Mouse (Mus musculus) urinary bladder, postnatal 14 days (tissue): ENCODE data around the gene Hist1h3d.
"Not testable (repeated sequence)": the region's sequence is repeated elsewhere in the genome, so short reads cannot be mapped to it uniquely, and the experiment has no call there.

Experiments
- DNase-seq: peaks from one replicate; pipeline ENCODE4 v3.0.0; 2021; ENCODE audit warnings: low spot score

The Hist1h3d gene

GRCm38 (mm10) chr13:23575271-23575851 lies at the start of gene Hist1h3d:
Hist1h3d (plus strand) TSS chr13:23575763.
- DNase-seq: peak; percentile 31

DNA sequence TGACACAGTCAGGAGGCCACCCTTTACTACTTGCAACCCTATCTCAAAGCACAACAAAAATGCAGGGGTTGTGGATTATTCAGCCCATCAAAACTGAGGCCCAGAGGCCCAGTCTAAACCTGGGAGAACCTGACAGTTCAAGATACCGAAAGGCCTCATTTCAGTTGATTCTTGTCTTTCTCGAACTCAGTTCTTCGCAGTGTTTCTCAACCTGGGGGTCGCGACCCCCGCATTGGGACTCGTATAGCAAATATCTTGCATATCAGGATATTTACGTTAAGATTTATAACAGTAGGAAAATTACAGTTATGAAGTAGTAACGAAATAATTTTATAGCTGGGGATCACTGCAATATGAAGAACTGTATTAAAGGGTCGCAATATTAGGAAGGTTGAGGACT lies 49.7 kb upstream of the Hist1h3d start:
- no peak for DNase-seq

GRCm38 (mm10) chr13:23526312-23526711 lies 49.3 kb upstream of the Hist1h3d start:
- DNase-seq: peak; percentile 92

- DNase-seq: no peak
Observed at GRCm38 (mm10) chr13:23529005-23529404, 46.6 kb upstream of the Hist1h3d start.

DNA sequence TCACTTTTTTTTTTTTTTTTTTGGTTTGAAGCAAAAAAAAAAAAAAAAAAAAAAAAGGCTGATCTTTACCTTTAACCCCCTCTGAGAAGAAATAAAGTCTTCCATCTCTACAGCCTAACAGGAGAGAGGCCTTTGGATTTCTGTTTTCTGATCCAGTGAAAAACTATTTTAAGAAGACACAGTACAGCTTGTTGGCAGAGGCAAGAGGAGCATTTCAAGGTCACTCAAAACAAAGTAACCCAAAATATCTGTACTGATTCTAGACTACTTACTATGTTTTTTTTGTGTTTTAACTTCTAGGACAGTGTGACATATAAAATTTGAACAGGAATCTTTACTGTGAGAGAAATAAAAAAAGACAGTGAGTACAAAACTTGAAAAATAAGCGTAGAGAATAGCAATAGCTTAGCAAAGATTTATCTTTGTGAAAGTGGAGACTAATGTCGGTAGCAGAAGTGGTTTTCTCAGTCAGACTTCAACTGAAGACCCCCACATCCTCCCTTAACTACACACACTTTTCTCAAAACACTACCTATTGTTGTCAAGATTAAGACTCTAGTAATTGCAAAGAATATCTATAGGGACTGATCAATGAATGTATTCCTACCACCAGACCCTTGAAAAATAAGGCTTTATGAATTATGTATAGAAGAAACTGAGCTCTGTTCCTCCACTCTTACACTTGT lies 45.9 kb upstream of the Hist1h3d start:
- DNase-seq: no peak

- DNase-seq: peak; percentile 56
Observed at GRCm38 (mm10) chr13:23530181-23530900, 45.2 kb upstream of the Hist1h3d start.

DNA sequence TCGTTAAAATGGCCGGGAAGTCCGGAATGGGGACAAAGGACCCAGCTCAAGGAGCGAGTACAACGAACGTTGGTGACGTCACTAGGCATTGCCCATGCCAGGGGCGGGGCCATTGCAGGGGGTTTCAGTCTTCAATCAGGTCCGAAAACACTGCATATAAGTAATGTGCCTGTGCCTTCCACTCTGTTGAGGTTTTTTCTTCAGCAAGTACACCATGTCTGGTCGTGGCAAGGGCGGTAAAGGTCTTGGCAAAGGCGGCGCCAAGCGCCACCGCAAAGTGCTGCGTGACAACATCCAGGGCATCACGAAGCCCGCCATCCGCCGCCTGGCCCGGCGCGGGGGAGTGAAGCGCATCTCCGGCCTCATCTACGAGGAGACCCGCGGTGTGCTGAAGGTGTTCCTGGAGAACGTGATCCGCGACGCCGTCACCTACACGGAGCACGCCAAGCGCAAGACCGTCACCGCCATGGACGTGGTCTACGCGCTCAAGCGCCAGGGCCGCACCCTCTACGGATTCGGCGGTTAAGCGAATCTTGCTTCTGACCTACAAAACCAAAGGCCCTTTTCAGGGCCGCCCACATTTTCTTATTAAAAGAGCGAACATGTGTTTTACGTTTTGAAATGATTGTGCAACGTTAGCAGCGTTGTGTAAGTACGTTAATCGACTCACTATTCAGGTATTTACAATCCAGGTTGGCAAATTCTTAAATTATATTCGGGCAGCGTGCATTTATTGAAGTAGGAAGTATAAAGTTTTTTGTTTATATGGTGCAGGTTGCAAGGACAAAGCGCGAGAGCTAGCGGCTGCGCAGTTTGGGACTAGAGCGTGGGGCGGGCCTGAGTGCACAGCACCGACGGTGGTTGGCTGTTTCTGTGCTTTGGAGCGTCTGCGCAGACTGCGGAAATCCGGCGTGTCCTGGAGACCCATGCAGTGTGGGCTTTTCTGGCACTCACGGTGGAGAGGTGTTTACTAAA lies 44.4 kb upstream of the Hist1h3d start, which contains the start of gene Hist1h4h:
TSS of gene Hist1h4h (plus strand) at position 150 of the 975 bp plus-strand sequence.
- DNase-seq: peak; percentile 96

- DNase-seq: no peak
Observed at GRCm38 (mm10) chr13:23532262-23533075, 43.1 kb upstream of the Hist1h3d start.

DNA sequence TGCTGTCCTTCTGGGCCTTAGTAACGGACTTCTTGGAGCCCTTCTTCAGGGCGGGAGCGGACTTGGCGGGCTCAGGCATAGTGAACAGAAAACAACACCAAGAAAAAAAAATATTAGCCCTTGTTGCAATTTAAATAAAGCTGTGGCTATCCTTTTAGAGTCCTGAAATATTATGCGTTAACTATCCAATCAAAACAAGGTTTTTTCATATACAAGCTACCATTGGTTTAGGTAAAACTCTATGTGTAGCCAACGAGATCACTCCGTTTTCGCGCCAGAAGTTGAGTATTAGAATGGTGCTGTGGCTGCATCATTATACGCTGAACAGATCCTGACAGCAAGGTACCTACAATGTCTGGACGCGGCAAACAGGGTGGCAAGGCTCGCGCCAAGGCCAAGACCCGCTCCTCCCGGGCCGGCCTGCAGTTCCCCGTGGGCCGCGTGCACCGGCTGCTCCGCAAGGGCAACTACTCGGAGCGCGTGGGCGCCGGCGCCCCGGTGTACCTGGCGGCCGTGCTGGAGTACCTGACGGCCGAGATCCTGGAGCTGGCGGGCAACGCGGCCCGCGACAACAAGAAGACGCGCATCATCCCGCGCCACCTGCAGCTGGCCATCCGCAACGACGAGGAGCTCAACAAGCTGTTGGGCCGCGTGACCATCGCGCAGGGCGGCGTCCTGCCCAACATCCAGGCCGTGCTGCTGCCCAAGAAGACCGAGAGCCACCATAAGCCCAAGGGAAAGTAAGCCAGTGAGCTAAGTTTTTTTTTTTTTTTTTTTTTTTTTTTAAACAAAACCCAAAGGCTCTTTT lies 41.8 kb upstream of the Hist1h3d start, which contains the start of gene Hist1h2af:
TSS of gene Hist1h2af (plus strand) at position 347 of the 808 bp plus-strand sequence.
- DNase-seq: peak; percentile 74

- DNase-seq: no peak
Observed at GRCm38 (mm10) chr13:23534368-23535131, 41.0 kb upstream of the Hist1h3d start.

DNA sequence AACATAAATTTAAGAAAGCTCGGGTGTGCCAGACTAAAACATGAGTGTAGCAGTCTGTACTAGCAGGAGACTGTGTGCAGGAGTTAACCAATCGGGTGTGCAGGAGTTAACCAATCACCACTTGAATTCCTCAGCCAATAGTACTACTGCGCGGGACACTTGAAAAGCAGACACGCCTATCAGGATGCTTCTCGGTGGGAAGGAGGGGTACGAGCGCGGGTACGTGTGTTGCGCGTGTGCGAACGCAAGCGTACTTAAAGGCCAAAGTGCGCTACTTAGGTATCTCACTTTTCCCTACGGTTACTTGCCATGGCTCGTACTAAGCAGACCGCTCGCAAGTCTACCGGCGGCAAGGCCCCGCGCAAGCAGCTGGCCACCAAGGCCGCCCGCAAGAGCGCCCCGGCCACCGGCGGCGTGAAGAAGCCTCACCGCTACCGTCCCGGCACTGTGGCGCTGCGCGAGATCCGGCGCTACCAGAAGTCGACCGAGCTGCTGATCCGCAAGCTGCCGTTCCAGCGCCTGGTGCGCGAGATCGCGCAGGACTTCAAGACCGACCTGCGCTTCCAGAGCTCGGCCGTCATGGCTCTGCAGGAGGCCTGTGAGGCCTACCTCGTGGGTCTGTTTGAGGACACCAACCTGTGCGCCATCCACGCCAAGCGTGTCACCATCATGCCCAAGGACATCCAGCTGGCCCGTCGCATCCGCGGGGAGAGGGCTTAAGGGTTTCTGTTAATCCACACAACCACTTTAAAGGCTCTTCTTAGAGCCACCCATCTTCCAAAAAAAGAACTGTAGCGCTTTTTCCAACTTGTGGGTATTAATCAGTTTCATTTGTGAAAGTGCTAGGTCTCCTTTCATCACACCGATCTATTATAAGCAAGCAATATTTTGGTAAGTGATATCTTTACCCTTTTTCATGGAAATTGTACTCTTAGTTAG lies 40.2 kb upstream of the Hist1h3d start, which contains the start of gene Hist1h3g:
TSS of gene Hist1h3g (plus strand) at position 286 of the 939 bp plus-strand sequence.
- peak; percentile 87 for DNase-seq

DNA sequence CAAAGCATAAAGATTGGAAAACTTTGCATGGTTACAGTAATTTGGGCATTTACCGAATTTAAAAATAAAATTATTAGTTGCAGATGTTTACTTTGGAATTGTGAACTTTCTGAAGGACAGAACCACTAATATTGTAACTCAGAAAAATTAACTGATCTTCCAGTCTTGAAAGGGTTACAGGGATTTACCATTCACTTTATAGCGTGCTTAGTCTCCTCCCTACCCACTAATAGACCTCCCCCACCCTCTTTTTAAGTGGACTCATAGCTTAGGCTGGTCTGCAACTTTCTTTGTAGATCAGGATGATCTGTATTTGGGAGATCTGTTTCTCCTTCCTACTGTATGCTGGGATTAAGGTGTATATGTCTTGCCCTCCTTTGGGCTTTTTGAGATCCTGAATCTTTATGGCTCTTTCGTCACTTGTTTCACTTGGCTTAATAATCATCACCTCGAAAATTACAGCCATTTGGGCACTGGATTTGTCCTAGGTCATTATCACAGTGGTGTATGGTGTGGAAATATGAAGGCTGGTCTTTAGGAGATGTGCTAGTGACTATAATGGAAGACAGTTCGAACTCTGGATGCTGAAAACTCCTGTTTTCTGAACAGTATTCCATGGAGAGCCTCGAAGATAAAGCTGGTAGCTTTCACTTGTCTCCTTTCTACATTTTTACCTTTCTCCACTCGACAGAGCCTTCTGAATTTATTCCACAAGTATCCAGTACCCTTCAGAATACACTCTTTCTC lies 39.3 kb upstream of the Hist1h3d start:
- DNase-seq: no peak

DNA sequence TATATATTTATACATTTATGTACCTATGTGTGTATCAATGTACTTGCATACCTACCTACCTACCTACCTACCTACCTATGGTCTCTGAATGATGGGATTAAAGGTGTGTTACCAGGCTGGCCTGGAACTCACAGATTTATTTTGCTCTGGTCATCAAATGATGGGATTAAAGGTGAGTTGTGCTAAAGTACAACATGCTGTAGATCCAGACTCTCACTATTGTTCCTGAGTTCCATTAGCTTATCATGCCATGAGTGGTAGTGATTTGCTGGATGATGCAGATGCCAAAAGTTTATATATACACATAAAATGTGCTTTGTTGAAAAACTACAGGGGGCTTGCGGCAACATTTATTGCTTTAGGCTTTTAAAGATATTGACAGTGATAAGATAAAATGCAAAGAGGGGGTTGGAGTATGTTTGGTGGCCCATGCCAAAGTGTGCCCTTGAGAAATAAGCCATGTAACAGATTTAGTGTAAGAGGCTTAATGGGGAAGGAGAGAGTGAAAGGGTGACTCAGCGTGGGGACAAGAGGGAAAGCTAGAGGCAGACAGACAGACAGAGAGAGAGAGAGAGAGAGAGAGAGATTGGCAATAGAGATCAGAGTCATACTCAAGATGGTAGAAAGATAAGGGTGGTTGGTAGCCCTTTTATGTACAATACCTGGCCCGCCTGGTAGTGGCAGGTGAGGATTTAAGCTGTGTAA lies 38.4 kb upstream of the Hist1h3d start:
- no peak for DNase-seq

DNA sequence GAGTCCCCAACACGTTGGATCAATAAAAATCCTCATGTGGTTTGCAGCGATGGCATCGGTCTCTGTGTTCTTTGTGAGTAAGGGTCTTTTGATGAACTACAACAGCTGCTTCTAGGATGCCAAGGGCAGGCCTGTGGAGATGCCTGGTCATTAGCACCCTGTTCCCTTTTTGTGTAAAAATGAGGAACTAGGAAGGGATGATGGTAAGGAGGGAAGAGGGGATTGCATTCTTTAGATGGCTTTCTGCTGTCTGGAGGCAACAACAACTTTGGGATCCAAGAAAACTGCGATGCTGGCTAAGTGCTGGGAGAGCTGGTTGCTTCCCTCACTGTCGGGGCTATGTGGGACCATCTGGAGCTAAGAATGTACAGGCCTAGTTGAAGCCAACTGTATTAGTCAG lies 37.3 kb upstream of the Hist1h3d start:
- DNase-seq: no peak

- DNase-seq: not testable (repeated sequence)
Observed at GRCm38 (mm10) chr13:23539821-23540220, 35.7 kb upstream of the Hist1h3d start.

DNA sequence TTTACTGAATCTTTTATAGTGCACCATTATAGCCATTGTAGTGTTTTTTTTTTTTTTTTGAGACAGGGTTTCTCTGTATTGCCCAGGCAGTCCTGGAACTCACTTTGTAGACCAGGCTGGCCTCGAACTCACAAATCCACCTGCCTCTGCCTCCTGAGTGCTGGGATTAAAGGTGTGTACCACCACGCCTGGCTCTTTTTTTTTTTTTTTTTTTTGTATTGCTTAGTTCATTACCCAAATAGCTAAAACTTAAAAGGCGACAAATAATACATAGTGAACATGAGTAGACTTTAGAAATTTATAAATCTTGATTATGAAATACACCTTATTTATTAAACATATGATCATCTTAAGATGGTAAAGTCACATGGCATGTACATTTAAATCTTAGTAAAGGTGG lies 34.1 kb upstream of the Hist1h3d start:
- no peak for DNase-seq
